Comparison of ENCODE assay signal across 9 mouse cellular contexts in genomic region chr11:103722040-103722481, GRCm38 (mm10). TPM values are rescaled to one million over a fixed set of nuclear protein-coding genes. Genes with fewer than 3 reads are reported as not detected.
DNase-seq lines count a peak whose midpoint lies in the region; ATAC-seq and TF ChIP-seq lines count a peak whose summit lies in the region.
"Had no signal": no experiment of that assay in that cellular context is flagged by ENCODE, and none has a peak within 500 bp of the region (broad histone marks: within the 10 kb centered on the region; RNA-seq: fewer than 3 reads in every experiment).

No protein-coding gene starts in this region.

- peak overlapping the region; percentile 6; the same call in 1 of the 2 replicates for H3K4me3 ChIP-seq in lung, embryonic 15.5 days
- H3K4me3 ChIP-seq in lung, adult 2 months (replicated peaks; ENCODE audit: extremely low read depth, low read depth, low read length): no peak overlapping the region
- peak overlapping the region; percentile 18 for H3K4me3 ChIP-seq in embryonic facial prominence, embryonic 15.5 days (replicated peaks)
- no peak overlapping the region for H3K4me3 ChIP-seq in neural tube, embryonic 13.5 days

- peak overlapping the region; percentile 49 for H3K4me2 ChIP-seq in lung, embryonic 15.5 days
- peak overlapping the region; percentile 43 for H3K4me2 ChIP-seq in embryonic facial prominence, embryonic 15.5 days (replicated peaks)
- H3K4me2 ChIP-seq in neural tube, embryonic 13.5 days: peak overlapping the region; percentile 40

- 9% methylated on average over 9 of the region's 9 CpGs for WGBS in lung, embryonic 15.5 days
- 15% methylated on average over 9 of the region's 9 CpGs for WGBS in lung, adult 2 months
- WGBS in embryonic facial prominence, embryonic 15.5 days: 6% methylated on average over 9 of the region's 9 CpGs
- WGBS in neural tube, embryonic 13.5 days: 29% methylated on average over 9 of the region's 9 CpGs

- no peaks in the 10 kb centered on the region for H3K27me3 ChIP-seq in lung, embryonic 15.5 days
- H3K27me3 ChIP-seq in embryonic facial prominence, embryonic 15.5 days: no peaks in the 10 kb centered on the region; the same call in 1 of the 2 replicates
- H3K27me3 ChIP-seq in neural tube, embryonic 13.5 days: no peaks in the 10 kb centered on the region

- no peak for DNase-seq in lung, adult 2 months
- peak; percentile 51 for DNase-seq in kidney, adult 9 months
- DNase-seq in urinary bladder, postnatal 36 days (ENCODE audit: low spot score in 2 of 2): no peak
- DNase-seq in gastrocnemius, postnatal 25 days: no peak
- DNase-seq in natural killer cell, adult 2 months (ENCODE audit: low spot score in 2 of 2): no peak

- no peak overlapping the region for H3K27ac ChIP-seq in lung, embryonic 15.5 days
- peak overlapping the region; percentile 22; the same call in 1 of the 2 replicates for H3K27ac ChIP-seq in embryonic facial prominence, embryonic 15.5 days (replicated peaks)
- H3K27ac ChIP-seq in neural tube, embryonic 13.5 days (replicated peaks): peak overlapping the region; percentile 46

- no peak for TF ChIP-seq CTCF in lung, adult 2 months (IDR thresholded peaks at IDR 0.05; ENCODE audit: insufficient read depth, low read length)

- H3K36me3 ChIP-seq in lung, embryonic 15.5 days: no peaks in the 10 kb centered on the region
- H3K36me3 ChIP-seq in embryonic facial prominence, embryonic 15.5 days: no peaks in the 10 kb centered on the region
- no peaks in the 10 kb centered on the region for H3K36me3 ChIP-seq in neural tube, embryonic 13.5 days

- no peak overlapping the region for H3K9ac ChIP-seq in lung, embryonic 15.5 days
- no peak overlapping the region for H3K9ac ChIP-seq in embryonic facial prominence, embryonic 15.5 days
- peak overlapping the region; percentile 41; the same call in 1 of the 2 replicates for H3K9ac ChIP-seq in neural tube, embryonic 13.5 days

- H3K4me1 ChIP-seq in lung, embryonic 15.5 days: peaks cover 5% of the 10 kb centered on the region; the same call in 1 of the 2 replicates
- no peaks in the 10 kb centered on the region; the same call in 1 of the 2 replicates for H3K4me1 ChIP-seq in lung, adult 2 months (ENCODE audit: control insufficient read depth, insufficient read depth, low read length)
- H3K4me1 ChIP-seq in embryonic facial prominence, embryonic 15.5 days: peaks cover 15% of the 10 kb centered on the region
- peaks cover 14% of the 10 kb centered on the region for H3K4me1 ChIP-seq in neural tube, embryonic 13.5 days (replicated peaks)

- no peak for TF ChIP-seq POLR2A in lung, adult 2 months (IDR thresholded peaks at IDR 0.05; ENCODE audit: borderline replicate concordance, extremely low read depth, low read depth, low read length)

- H3K9me3 ChIP-seq in lung, embryonic 15.5 days: no peaks in the 10 kb centered on the region
- no peaks in the 10 kb centered on the region for H3K9me3 ChIP-seq in embryonic facial prominence, embryonic 15.5 days (replicated peaks)
- H3K9me3 ChIP-seq in neural tube, embryonic 13.5 days: no peaks in the 10 kb centered on the region

- ATAC-seq in lung, embryonic 15.5 days (ENCODE audit: borderline replicate concordance, extremely low read depth, low FRiP score, low TSS enrichment): peak; percentile 79; the same call in 1 of the 2 replicates
- peak; percentile 58 for ATAC-seq in embryonic facial prominence, embryonic 15.5 days (ENCODE audit: insufficient number of reproducible peaks, low FRiP score, low TSS enrichment, low read depth)
- ATAC-seq in neural tube, embryonic 13.5 days (ENCODE audit: low read depth): peak; percentile 62; the same call in 1 of the 2 replicates

RNA-seq across cellular contexts. Expression of gene Gosr2, which starts 24.4 kb away (rescaled TPM):
- 84.4 and 87.7 TPM in 2 replicates for polyA plus RNA-seq in lung, embryonic 15.5 days (2015; fragmentation: Nextera tagmentation; extraction: Ambion mirVana)
- 60.4 and 78.2 TPM in 2 replicates for polyA plus RNA-seq in lung, adult 2 months (2012; rRNA removed)
- 92.5 and 93.5 TPM in 2 replicates for polyA plus RNA-seq in embryonic facial prominence, embryonic 15.5 days (2015; fragmentation: Nextera tagmentation; extraction: Ambion mirVana)
- polyA plus RNA-seq in neural tube, embryonic 13.5 days (2015; fragmentation: Nextera tagmentation; extraction: Ambion mirVana): 80.6 and 82.1 TPM in 2 replicates
- total RNA-seq in gastrocnemius, postnatal 25 days (2021): 10 to 100 TPM; 38.9 to 40.4 TPM

RNA-seq across cellular contexts. Expression of gene Wnt9b, which starts 27.6 kb away (rescaled TPM):
- 0.04 TPM in 2 replicates for polyA plus RNA-seq in lung, embryonic 15.5 days (2015; fragmentation: Nextera tagmentation; extraction: Ambion mirVana)
- polyA plus RNA-seq in lung, adult 2 months (2012; rRNA removed): 0.02 and 0.12 TPM in 2 replicates
- polyA plus RNA-seq in embryonic facial prominence, embryonic 15.5 days (2015; fragmentation: Nextera tagmentation; extraction: Ambion mirVana): 0.47 and 1.2 TPM in 2 replicates
- not detected in 2 replicates for polyA plus RNA-seq in neural tube, embryonic 13.5 days (2015; fragmentation: Nextera tagmentation; extraction: Ambion mirVana)
- total RNA-seq in gastrocnemius, postnatal 25 days (2021): under 1 TPM in 1 of 2 experiments, not detected in 1; 0.08 TPM
- total RNA-seq: hematopoietic stem cell, adult 5-6 weeks had no signal

RNA-seq across cellular contexts. Expression of gene Wnt3, which starts 51.9 kb away (rescaled TPM):
- polyA plus RNA-seq in lung, embryonic 15.5 days (2015; fragmentation: Nextera tagmentation; extraction: Ambion mirVana): 0.09 and 0.23 TPM in 2 replicates
- 0.07 and 0.12 TPM in 2 replicates for polyA plus RNA-seq in lung, adult 2 months (2012; rRNA removed)
- 8.7 and 8.8 TPM in 2 replicates for polyA plus RNA-seq in embryonic facial prominence, embryonic 15.5 days (2015; fragmentation: Nextera tagmentation; extraction: Ambion mirVana)
- polyA plus RNA-seq in neural tube, embryonic 13.5 days (2015; fragmentation: Nextera tagmentation; extraction: Ambion mirVana): 8.1 and 9.2 TPM in 2 replicates
- not detected for total RNA-seq in gastrocnemius, postnatal 25 days (2021)
- total RNA-seq: hematopoietic stem cell, adult 5-6 weeks had no signal

Comparison
In these comparisons a context has a peak if more than half of its experiments do, and no peak if none do; other contexts are left out.
1. H3K4me3 ChIP-seq: peak in lung, embryonic 15.5 days (single experiment) and embryonic facial prominence, embryonic 15.5 days (single experiment); none in lung, adult 2 months (single experiment) and neural tube, embryonic 13.5 days (single experiment).
2. Peak in every context shown above with its lines, with median percentiles within 50 percentile points of each other: ATAC-seq and H3K4me2 ChIP-seq.